Mouse (Mus musculus) limb, embryonic 13.5 days (tissue): ENCODE data around the gene Mettl26. TPM values are rescaled to one million over a fixed set of nuclear protein-coding genes. Genes with fewer than 3 reads are reported as not detected.

ENCODE experiments used
- ATAC-seq: fragments of 200-750 bp; cut with Nextera tagmentation; 2 replicates; pipeline ENCODE4 v1.8.0; 2017; ENCODE audit warnings: low read depth, moderate number of reproducible peaks, moderate TSS enrichment; ENCODE audit not compliant: low FRiP score
- H3K27ac ChIP-seq: fragments of 300-500 bp; sonication (generic); 2 replicates; pipeline ENCODE4 v1.5.1; 2015; ENCODE audit warnings: inconsistent platforms, mild to moderate bottlenecking, moderate library complexity
- H3K27me3 ChIP-seq: fragments of 300-500 bp; sonication (generic); 2 replicates; pipeline ENCODE4 v1.6.1; 2015; ENCODE audit warnings: mild to moderate bottlenecking, inconsistent platforms
- H3K36me3 ChIP-seq: fragments of 300-500 bp; sonication (generic); 2 replicates; pipeline ENCODE4 v1.6.1; 2015; ENCODE audit warnings: inconsistent platforms, mild to moderate bottlenecking, moderate library complexity
- H3K4me1 ChIP-seq: fragments of 300-500 bp; sonication (generic); 2 replicates; pipeline ENCODE4 v1.6.1; 2015; ENCODE audit warnings: inconsistent platforms
- H3K4me2 ChIP-seq: fragments of 300-500 bp; sonication (generic); replicated peaks from 2 replicates; pipeline ENCODE4 v1.6.1; 2015; ENCODE audit warnings: inconsistent platforms, mild to moderate bottlenecking, moderate library complexity
- H3K4me3 ChIP-seq: fragments of 300-500 bp; sonication (generic); 2 replicates; pipeline ENCODE4 v1.5.1; 2015; ENCODE audit warnings: moderate library complexity, mild to moderate bottlenecking, inconsistent platforms
- H3K9ac ChIP-seq: fragments of 300-500 bp; sonication (generic); 2 replicates; pipeline ENCODE4 v1.6.1; 2015; ENCODE audit warnings: mild to moderate bottlenecking, inconsistent platforms
- H3K9me3 ChIP-seq: fragments of 300-500 bp; sonication (generic); 2 replicates; pipeline ENCODE4 v1.6.1; 2016; ENCODE audit warnings: inconsistent platforms
- WGBS: fragments of 180-500 bp; shearing (Covaris S2); methylation state at CpG from one replicate; pipeline ENCODE4 v1.1.7; 2015; 5-methylcytosine and 5-hydroxymethylcytosine counted together
- polyA plus RNA-seq: library from polyadenylated mRNA; unstranded; fragments of >200 nt; fragmentation: Nextera tagmentation; extraction: Ambion mirVana; gene quantifications from 2 replicates; pipeline ENCODE4 v1.2.1, GENCODE M21; 2015

Mettl26 gene
- polyA plus RNA-seq, 1 experiment from 2014 or later, result 56.2 TPM

- Histone ChIP-seq H3K9me3 (no peaks in the 10 kb centered on the region), H3K9ac (no peak overlapping the region), H3K27ac (no peak overlapping the region), H3K36me3 (peaks cover 5% of the 10 kb centered on the region), H3K27me3 (no peaks in the 10 kb centered on the region), H3K4me1 (no peaks in the 10 kb centered on the region), H3K4me2 (no peak overlapping the region), H3K4me3 (no peak overlapping the region)
- ATAC-seq, result no peak
- WGBS, result 90% methylated on average over 2 of the region's 2 CpGs
Observed at GRCm38 (mm10) chr17:25907640-25908039, 32.8 kb downstream of the Mettl26 start.

- H3K4me1 ChIP-seq, result no peaks in the 10 kb centered on the region
- no peak overlapping the region for H3K4me3 ChIP-seq
- H3K27ac ChIP-seq, result no peak overlapping the region
- no peaks in the 10 kb centered on the region for H3K27me3 ChIP-seq
- peaks cover 11% of the 10 kb centered on the region for H3K36me3 ChIP-seq
- H3K9me3 ChIP-seq, result no peaks in the 10 kb centered on the region
- no peak for ATAC-seq
- no peak overlapping the region for H3K4me2 ChIP-seq
- H3K9ac ChIP-seq, result no peak overlapping the region
- 93% methylated on average over 4 of the region's 4 CpGs for WGBS
Observed at GRCm38 (mm10) chr17:25911816-25912215, 36.9 kb downstream of the Mettl26 start.

- H3K4me2 ChIP-seq, result no peak overlapping the region
- no peak overlapping the region for H3K9ac ChIP-seq
Observed at GRCm38 (mm10) chr17:25913186-25913876, 38.5 kb downstream of the Mettl26 start.

GRCm38 (mm10) chr17:25913877-25914275 is 39.0 kb downstream of the Mettl26 start:
- no peaks in the 10 kb centered on the region for H3K9me3 ChIP-seq
- no peak overlapping the region for H3K9ac ChIP-seq
- H3K4me3 ChIP-seq, result no peak overlapping the region
- no peak overlapping the region for H3K4me2 ChIP-seq
- no peaks in the 10 kb centered on the region for H3K27me3 ChIP-seq
- 86% methylated on average over 1 of the region's 1 CpGs for WGBS
- no peak for ATAC-seq
- peaks cover 14% of the 10 kb centered on the region for H3K4me1 ChIP-seq
- peaks cover 15% of the 10 kb centered on the region for H3K36me3 ChIP-seq
- no peak overlapping the region for H3K27ac ChIP-seq

More at GRCm38 (mm10) chr17:25913186-25913876, 38.5 kb downstream of the Mettl26 start:
- Histone ChIP-seq H3K9me3 (no peaks in the 10 kb centered on the region), H3K27ac (no peak overlapping the region), H3K4me1 (peaks cover 8% of the 10 kb centered on the region), H3K36me3 (peaks cover 15% of the 10 kb centered on the region), H3K27me3 (no peaks in the 10 kb centered on the region), H3K4me3 (no peak overlapping the region)
- no peak for ATAC-seq
- 85% methylated on average over 14 of the region's 14 CpGs for WGBS

- no peaks in the 10 kb centered on the region for H3K9me3 ChIP-seq
- H3K4me2 ChIP-seq, result no peak overlapping the region
- H3K27me3 ChIP-seq, result no peaks in the 10 kb centered on the region
- no peak overlapping the region for H3K27ac ChIP-seq
- no peak for ATAC-seq
- peaks cover 15% of the 10 kb centered on the region for H3K36me3 ChIP-seq
- WGBS, result 89% methylated on average over 4 of the region's 4 CpGs
- no peak overlapping the region for H3K9ac ChIP-seq
- H3K4me3 ChIP-seq, result no peak overlapping the region
- H3K4me1 ChIP-seq, result peaks cover 14% of the 10 kb centered on the region
Observed at GRCm38 (mm10) chr17:25914295-25914694, 39.4 kb downstream of the Mettl26 start.

- Histone ChIP-seq H3K36me3 (peaks cover 15% of the 10 kb centered on the region), H3K4me1 (peaks cover 20% of the 10 kb centered on the region), H3K27me3 (no peaks in the 10 kb centered on the region), H3K9me3 (no peaks in the 10 kb centered on the region), H3K4me3 (no peak overlapping the region), H3K9ac (peak overlapping the region; percentile 92; the same call in 1 of the 2 replicates), H3K4me2 (no peak overlapping the region), H3K27ac (no peak overlapping the region)
- WGBS, result 83% methylated on average over 8 of the region's 8 CpGs
- ATAC-seq, result no peak
Observed at GRCm38 (mm10) chr17:25916931-25917647, 42.2 kb downstream of the Mettl26 start.

GRCm38 (mm10) chr17:25918037-25918750 is 43.3 kb downstream of the Mettl26 start:
- Histone ChIP-seq H3K9ac (peak overlapping the region; percentile 92), H3K36me3 (peaks cover 15% of the 10 kb centered on the region), H3K4me2 (peak overlapping the region; percentile 95), H3K4me1 (peaks cover 20% of the 10 kb centered on the region), H3K27ac (no peak overlapping the region), H3K27me3 (no peaks in the 10 kb centered on the region), H3K9me3 (no peaks in the 10 kb centered on the region), H3K4me3 (peak overlapping the region; percentile 97)
- 80% methylated on average over 9 of the region's 9 CpGs for WGBS
- no peak for ATAC-seq

- Histone ChIP-seq H3K9ac (peak within 1 kb of the TSS; percentile 92), H3K27ac (peak within 1 kb of the TSS; percentile 89), H3K4me2 (peak within 1 kb of the TSS; percentile 95), H3K36me3 (peaks cover 15% of the 10 kb centered on the region), H3K4me3 (peak within 1 kb of the TSS; percentile 97), H3K4me1 (peaks cover 20% of the 10 kb centered on the region), H3K9me3 (no peaks in the 10 kb centered on the region), H3K27me3 (no peaks in the 10 kb centered on the region)
- under 1% methylated on average over 61 of the region's 78 CpGs for WGBS
- peak; percentile 0; the same call in 1 of the 2 replicates for ATAC-seq
Observed at GRCm38 (mm10) chr17:25919144-25919785, 44.4 kb downstream of the Mettl26 start, which contains the start of gene Rab40c. TSS of gene Rab40c (minus strand) at chr17:25919727.

GRCm38 (mm10) chr17:25919786-25920642 is 45.1 kb downstream of the Mettl26 start:
- under 1% methylated on average over 37 of the region's 40 CpGs for WGBS
- H3K4me3 ChIP-seq, result peak overlapping the region; percentile 97
- no peaks in the 10 kb centered on the region for H3K9me3 ChIP-seq

GRCm38 (mm10) chr17:25922120-25922519 is 47.2 kb downstream of the Mettl26 start:
- peaks cover 23% of the 10 kb centered on the region for H3K36me3 ChIP-seq
- H3K4me1 ChIP-seq, result peaks cover 20% of the 10 kb centered on the region
- H3K27me3 ChIP-seq, result no peaks in the 10 kb centered on the region
- H3K9ac ChIP-seq, result no peak overlapping the region
- H3K9me3 ChIP-seq, result no peaks in the 10 kb centered on the region
- H3K27ac ChIP-seq, result no peak overlapping the region
- no peak overlapping the region for H3K4me3 ChIP-seq
- 86% methylated on average over 5 of the region's 5 CpGs for WGBS
- no peak overlapping the region for H3K4me2 ChIP-seq
- ATAC-seq, result no peak

More at GRCm38 (mm10) chr17:25919786-25920642, 45.1 kb downstream of the Mettl26 start:
- Histone ChIP-seq H3K27ac (peak overlapping the region; percentile 89), H3K27me3 (no peaks in the 10 kb centered on the region), H3K9ac (peak overlapping the region; percentile 74), H3K4me2 (peak overlapping the region; percentile 95), H3K36me3 (peaks cover 10% of the 10 kb centered on the region), H3K4me1 (peaks cover 20% of the 10 kb centered on the region)
- peak; percentile 98 for ATAC-seq

GRCm38 (mm10) chr17:25925348-25925747 is 50.5 kb downstream of the Mettl26 start:
- H3K9me3 ChIP-seq, result no peaks in the 10 kb centered on the region
- no peak overlapping the region for H3K4me2 ChIP-seq
- WGBS, result 72% methylated on average over 2 of the region's 2 CpGs
- H3K36me3 ChIP-seq, result peaks cover 50% of the 10 kb centered on the region
- H3K27ac ChIP-seq, result no peak overlapping the region
- 0 out of 2 replicates have a peak, but pooled peaks cover 6% of the 10 kb centered on the region for H3K4me1 ChIP-seq
- H3K27me3 ChIP-seq, result no peaks in the 10 kb centered on the region
- H3K4me3 ChIP-seq, result no peak overlapping the region
- ATAC-seq, result no peak
- H3K9ac ChIP-seq, result no peak overlapping the region
